Mouse (Mus musculus) cerebellum, adult 11-12 months (tissue): Measurements from ENCODE around the gene 1700092M07Rik.
"Not testable (repeated sequence)": the region's sequence is repeated elsewhere in the genome, so short reads cannot be mapped to it uniquely, and the experiment has no call there.

Experiments used
- DNase-seq: peaks from one replicate; pipeline ENCODE4 v3.0.0; 2022

Gene 1700092M07Rik

DNA sequence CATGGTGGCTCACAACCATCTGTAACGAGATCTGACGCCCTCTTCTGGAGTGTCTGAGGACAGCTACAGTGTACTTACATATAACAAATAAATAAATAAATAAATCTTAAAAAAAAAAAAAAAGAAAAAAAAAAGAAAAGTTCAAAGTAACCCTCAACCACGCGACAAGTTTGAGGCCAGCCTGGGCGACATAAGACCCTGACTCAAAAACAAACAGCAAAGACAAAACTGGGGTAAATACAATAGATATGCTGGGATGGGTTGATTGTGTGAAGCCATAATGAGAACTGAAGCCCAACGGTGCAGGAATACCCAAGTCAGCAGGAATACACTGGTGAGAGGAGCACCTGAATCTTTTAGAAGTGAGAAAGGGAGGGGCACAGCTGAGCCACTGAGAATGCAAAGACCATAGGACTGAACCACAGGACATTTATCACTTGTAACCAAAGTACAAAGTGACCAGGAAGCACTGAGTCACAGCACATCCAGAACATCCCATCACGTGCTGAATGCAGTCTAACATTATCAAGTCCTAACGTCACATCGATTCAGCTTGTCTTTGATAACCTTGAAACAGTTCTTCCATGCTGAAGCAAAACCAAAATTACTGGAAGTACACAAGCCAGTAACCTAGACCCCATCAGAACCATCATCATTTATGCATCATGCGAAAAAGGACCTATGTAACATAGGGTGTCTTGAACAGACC lies 23.6 kb upstream of the 1700092M07Rik start:
- no peak for DNase-seq

DNA sequence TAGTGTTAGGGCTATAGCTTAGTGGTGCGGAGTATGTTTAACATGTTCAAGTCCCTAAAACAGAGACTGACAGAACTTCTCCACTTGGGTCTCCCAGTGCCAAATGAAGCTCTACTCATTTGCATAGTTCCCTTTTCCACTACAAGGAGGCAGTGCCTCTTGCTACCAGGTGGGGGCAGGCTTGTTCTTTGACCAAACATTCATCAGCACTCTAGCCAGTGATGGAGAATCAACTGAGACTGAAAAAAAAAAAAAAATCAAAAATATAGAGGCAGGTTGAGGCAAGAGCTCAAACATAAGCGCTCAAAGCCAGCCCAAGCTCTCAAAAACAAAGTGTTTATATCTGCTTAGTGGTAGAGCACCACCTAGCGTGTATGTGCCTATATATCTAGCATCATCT lies 22.2 kb upstream of the 1700092M07Rik start:
- no peak for DNase-seq

DNA sequence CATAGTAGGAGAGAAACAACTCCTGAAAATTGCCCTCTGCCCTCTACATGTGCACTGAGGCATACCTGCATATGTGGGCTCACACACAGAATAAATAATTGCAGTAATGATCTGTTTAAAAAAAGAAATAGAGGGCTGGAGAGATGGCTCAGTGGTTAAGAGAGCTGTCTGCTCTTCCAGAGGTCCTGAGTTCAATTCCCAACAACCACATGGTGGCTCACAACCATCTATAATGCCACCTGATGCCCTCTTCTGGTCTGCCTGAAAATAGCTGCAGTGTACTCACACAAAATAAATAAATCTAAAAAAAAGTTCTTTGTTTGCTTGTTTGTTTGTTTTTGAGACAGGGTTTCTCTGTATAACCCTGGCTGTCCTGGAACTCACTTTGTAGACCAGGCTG lies 21.5 kb upstream of the 1700092M07Rik start:
- not testable (repeated sequence) for DNase-seq

DNA sequence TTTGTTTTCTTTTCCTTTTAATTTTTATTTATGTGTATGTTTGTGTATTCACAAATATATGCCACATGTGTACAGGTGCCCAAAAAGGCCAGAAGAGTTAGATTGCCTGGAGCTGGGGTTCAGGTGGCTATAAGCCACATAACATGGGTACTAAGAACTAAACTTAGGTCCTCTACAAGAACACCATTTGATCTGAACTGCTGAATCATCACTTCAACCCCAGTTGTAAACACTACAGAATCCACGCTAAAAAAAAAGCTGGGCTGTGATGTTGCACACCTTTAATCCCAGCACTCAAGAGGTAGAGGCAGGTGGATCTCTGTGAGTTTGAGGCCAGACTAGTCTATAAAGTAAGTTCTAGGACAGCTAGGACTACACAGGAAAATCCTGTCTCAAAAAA lies 19.1 kb upstream of the 1700092M07Rik start:
- DNase-seq = no peak

DNA sequence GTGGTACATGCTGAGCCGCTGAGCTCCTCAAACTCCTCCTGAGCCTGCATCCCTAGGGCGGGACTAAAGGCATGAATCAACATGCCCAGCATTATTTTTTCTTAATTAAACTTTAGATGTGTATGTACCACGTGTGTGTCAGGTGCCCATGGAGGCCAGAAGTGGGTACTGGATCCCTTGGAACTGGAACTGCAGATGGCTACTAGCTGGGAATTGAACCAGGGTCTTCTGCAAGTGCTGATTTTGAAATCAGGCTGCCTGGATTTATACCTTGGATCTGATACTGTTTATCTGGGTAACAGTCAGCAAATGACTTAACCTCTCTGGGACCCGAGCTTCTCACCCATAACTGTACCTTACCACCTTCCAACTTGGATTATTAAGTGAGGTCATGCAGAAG lies 18.5 kb upstream of the 1700092M07Rik start:
- peak; percentile 51 for DNase-seq

DNA sequence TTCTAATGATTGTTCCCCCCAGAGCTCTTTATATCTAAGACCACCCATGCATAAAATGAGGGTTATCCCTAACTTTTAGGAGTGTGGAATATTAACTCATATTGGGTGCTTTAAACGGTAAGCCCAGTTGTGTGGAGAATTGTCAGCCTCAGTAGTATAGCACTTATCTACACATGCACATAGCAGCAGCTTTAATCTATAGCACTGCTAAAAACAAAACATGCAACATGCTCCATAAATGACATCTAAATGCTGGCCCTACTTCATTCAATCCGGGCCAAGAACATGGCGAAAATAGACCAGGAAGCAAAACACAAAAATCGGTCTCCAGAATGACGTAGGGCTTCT lies 18.0 kb upstream of the 1700092M07Rik start:
- no peak for DNase-seq

DNA sequence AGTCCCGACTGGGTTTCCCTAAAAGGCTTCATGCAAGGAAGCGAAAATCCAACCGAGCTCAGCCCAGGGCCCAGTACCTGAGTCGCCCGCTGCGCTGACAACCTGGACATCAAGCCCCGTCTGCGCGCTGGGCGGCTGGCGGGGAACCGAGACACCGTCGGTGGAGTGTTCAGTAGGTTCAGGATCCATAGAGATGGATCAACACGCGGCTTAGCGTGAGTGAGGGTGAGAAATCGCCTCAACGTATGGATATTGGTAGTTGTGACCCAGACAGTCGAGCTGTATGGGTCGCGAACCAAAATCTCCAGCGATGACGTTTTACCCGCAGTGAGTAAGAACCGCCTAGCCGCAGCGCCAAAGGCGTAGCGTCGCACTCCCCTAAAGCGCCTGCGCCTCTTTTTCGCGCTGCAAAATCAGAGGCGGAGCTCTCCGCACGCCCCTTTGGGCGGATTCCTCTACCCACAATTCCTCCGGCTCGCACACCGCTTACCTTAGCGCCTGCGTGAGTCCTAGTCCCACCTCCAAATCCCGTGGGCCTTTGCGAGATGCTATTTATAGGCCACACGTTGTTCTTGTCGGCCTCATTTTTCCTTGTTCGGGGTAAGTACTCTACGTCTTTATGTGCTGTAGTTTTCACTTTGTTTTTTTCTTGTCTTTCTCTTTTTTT lies 17.5 kb upstream of the 1700092M07Rik start, which contains the start of gene Slc3a2:
Slc3a2 (minus strand) TSS at position 463 of the 667 bp plus-strand sequence.
- DNase-seq = peak; percentile 99

DNA sequence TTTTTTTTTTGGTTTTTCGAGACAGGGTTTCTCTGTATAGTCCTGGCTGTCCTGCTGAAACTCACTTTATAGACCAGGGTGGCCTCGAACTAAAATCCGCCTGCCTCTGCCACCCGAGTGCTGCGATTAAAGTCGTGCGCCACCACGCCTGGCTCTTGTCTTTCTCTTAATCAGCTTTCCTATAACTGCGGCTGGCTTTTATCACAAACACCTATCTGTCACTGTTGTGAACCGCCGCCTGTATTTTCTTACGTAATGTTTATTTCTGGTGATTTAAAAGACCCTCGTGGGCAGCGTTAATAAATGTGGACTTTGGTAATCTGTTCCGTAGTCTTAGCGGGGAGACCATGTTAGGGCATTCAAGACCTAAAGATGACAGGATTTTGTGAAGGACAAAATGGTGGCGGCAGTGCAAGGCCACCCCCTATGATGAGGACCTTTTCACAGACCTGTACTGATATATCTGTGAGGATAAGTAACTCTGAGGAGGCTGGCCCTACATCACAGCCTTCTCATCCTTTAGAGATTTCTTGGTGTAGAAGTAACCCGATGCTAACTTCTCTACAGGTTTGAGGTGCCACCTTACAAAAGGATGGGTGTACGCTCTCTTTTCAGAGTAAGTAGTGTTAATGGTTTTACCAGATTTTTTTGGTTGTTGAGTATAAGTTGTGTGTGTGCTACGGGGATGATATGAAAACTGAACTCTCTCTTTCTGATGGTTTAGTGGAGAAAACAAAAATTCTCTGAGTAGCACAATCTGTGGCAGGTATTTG lies 16.8 kb upstream of the 1700092M07Rik start:
- peak; percentile 52 for DNase-seq

DNA sequence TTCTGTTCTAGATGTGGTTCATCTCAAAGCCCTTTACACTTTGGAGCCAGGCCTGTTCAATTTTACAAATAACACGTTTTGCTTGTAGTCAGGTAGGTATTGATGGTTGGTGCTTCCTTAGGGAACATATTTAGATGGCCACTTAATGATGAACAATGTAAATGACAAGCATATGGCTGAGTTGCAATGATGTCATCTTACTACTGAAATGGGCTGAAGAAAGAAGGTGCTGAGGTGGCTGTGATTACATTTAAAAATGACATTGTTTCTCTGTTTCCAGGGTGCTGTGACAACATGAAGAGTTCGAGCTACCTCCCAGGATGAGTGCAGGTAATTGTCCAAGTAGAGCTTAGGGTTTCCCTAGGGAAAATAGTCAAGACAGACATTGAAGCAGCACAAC lies 16.1 kb upstream of the 1700092M07Rik start:
- DNase-seq = no peak

DNA sequence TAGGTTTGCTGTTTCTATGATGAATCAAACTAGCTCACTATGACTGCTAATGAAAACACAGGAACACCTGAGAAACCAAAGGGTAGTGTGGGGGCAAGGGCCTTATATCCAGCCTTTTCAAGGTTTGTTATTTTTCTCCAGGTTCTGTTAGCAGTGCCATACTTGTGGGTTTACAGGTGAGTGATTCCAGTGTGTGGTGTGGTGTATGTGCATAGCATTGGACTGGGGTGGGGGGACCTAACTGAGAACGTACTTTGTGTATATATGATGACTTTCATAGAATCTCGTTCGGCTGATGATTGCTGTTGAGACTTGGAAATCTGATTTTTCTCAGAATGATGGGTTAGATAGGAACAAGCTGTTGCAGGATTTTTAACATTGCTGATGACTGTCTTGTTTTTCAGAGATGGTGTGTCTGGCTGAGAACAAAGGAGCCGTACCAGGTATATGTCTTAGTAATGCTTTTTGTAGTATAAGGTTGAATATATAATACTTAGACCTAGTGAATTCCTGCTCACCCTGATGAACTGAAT lies 15.4 kb upstream of the 1700092M07Rik start:
- DNase-seq = no peak

DNA sequence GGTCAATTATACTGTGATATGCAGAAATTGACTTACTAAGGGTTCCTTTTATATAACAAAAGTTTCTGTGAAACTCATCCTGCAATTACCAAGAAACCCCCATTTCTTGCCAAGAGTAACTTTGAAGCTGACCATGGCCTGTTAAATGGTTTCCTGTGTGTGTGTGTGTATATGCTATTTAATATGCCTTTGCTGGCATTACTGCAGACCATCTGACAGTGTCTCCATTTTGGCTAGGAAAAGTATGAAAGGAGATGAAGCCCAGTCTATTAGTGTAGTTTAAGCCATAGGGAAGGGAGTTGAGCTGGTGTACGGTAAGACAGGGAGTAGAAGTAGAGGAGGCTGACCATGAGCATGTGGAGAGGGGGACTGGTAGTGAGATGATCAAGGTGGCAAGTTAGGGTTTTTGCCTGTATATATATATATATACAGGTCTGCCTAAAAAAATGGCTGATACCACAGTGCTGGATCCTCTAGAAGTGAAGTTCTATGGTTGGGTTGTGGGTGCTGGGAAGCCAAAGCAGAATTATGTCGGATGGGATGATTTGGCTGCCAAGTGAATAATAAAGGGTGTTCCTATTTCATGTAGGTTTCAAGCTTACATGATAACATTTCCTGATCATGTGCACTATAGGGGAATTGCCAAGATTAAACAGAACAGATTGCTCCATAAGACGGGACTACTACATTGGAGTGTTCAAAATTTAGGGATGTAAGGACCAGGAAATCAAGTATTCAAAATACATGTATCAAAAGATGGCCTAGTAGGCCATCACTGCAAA lies 13.7 kb upstream of the 1700092M07Rik start:
- no peak for DNase-seq

DNA sequence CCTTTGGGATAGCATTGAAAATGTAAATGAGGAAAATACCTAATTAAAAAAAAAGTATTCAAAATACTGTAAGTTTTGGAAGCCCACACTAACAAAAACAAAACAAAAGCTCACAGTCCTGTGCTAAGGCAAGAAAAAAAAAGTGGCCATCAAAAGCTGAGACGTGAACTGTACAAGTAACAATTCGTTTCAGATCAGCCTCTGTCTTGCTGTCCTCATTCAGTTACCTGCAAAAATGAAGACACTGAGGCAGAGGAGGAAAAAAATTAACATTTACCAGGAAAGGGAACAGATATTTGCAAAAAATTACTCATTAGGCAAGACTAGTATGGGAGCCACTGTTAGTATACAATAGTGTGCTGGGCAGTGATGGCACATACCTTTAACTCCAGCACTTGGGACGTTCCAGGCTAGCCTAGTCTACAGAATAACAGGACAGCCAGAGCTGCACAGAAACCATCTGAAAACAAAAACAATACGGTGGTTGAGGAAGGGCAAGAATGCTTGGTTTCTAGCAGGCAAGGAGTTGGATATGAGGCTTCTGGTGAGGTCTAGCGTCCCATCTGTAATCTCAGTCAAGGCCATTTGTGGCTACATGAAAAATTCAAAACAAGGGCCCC lies 12.9 kb upstream of the 1700092M07Rik start:
- no peak for DNase-seq

DNA sequence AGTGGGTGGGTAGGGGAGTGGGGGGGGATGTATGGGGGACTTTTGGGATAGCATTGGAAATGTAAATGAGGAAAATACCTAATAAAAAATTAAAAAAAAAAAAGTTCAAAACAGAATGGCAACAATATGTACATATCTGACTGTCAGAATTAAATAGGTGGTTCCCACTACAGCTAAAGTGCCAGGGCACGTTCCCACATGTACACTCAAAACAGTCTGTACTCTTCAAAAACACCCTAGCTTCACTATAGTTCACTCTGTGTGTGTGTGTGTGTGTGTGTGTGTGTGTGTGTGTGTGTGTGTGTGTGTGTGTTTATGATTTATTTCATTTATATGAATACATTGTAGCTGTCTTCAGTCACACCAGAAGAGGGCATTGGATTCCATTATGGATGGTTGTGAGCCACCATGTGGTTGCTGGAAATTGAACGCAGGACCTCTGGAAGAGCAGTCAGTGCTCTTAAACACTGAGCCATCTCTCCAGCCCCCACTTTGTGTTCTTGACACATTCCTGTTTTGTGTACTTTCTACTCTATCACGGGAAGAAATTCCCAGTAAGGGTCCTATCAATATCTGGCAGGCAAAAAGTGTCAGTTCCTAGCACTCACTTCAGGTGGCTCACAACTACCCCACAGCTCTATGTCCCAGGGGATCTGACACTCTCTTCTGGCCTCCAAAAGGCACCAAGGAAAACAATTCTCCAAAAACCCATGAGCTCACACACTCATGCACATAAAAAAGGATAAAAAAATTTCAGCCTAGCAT lies 12.0 kb upstream of the 1700092M07Rik start:
- not testable (repeated sequence) for DNase-seq

DNA sequence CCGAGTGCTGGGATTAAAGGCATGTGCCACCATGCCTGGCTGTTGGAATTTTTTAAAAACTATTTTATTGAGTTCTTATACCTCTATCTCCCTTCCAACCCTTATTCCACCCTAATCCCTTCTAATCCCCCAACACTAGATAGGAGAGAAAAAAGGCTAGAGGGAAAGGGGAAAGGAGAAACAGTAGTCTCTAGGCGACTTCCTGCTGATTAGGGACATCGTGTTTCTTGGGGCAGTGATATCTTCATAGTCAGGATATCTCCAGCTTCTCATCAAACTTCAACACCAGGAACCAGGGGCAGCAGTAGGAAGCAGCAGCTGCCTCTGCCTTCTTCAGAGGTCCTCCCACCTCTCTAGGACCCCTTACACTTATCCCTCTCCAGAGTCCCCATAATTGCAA lies 6.2 kb upstream of the 1700092M07Rik start:
- no peak for DNase-seq

DNA sequence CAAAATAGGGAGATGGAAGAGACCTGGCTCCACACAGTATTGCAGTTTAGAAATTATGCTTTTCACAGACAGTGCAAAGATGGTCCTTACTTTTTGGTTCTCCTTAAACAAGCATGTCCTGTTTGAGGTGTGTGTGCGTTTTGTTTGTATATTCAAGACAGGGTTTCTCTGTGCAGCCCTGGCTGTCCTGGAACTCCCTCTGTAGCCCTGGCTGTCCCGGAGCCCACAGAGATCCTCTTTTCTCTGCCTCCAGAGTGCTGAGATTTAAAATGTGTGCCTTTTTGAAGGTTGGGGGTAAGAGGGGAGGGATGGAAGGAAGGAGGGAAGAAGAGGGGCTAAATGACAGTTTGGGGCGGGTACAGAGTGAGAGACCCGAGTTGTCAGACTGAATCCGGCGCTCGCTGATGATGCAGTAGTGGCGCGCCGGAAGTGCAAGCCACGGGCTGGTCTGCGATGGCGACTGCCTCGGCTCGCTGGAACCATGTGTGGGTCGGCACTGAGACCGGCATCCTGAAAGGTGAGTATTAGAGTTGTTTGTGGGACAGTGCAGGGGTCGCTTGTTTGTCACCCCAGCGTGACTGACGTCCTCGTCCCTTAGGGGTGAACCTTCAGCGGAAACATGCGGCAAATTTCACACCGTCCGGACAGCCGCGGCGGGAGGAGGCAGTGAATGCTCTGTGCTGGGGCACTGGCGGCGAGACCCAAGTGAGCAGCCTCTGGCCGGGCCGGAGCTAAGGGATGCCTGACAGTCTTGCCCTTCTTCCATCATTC lies 4.9 kb upstream of the 1700092M07Rik start, which contains the start of gene Wdr74:
Wdr74 (plus strand) TSS at position 439 of the 771 bp plus-strand sequence.
- peak; percentile 88 for DNase-seq

DNA sequence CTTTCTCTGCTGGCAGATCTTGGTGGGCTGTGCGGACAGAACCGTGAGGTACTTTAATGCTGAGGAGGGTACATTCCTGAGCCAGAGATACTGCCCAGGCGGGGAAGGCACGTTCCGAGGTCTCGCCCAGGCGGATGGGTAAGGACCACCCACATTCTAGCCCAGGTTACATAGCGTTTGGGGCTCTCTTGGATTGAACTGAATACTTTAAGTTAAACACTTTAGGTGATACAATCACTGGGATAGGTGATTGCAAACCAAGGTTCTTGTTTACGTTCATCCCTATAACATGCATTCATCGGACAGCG lies 4.4 kb upstream of the 1700092M07Rik start:
- DNase-seq = no peak

DNA sequence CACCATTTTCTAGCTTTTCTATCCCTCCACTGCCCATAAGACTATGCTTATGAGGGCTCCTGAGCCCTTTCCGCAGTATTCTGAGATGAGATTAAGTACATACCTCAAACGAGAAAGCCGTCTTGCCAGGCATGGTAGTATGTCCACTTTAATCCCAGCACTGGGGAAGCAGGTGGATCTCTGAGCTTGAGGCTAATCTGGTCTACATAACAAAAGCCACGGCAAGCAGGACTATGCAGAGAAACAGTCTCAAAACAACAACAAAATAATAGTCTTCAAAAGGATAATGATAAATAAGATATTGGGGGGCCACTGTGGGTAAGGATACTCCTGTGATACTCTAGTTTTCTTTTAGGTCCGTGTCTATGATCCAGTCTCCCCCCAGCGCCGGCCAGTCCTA lies 1.6 kb upstream of the 1700092M07Rik start:
- DNase-seq = no peak

DNA sequence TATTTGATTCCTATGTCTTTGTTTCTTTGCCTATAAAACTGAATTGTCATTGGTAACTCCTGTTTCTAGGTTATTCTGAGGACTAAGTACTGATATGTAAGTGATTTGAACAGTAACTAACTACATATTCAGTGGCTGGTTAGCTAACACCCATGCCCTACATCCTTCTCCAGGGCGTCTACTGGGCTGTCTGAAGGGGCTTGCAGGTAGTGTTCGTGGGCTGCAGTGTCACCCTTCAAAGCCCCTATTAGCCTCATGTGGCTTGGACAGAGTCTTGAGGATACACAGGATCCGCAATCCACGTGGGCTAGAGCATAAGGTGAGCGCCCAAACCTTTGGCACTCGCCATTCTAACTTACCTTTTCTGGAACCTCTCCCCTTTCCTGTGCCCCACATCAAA lies 872 bp upstream of the 1700092M07Rik start:
- no peak for DNase-seq

DNA sequence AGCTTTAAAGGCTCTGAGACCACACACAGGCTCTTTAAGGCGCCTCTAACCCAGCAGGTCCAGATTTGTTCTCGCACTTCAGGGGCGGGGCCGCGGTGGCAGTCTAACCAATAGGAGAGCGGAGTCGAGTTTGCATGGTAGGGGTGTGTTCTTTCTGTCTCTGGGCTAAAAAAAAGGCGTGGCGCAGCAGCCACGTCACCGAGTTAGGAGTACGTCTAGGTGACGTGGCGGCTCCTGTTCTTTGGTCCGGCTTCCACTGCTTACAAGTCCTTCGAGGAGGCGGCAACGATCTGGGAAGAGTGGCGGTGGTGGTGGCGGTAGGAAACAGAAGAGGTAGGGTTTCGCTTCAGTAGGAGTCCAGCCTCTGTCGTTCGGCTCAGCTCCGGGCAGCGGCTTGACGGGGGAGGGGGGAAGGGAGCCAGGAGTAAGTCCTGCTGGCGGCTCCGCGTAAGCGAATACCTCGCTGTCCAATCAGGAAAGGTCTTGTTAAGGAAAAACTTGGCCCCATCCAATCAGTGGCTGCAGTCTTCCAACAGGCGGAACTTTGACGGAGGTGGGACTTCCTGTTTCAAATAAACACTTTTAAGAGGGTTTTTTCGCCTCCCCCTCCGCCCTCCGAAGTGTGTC lies 838 bp downstream of the 1700092M07Rik start, which contains the start of gene Stx5a:
Stx5a (plus strand) TSS at position 171 of the 627 bp plus-strand sequence.
- peak; percentile 97 for DNase-seq

DNA sequence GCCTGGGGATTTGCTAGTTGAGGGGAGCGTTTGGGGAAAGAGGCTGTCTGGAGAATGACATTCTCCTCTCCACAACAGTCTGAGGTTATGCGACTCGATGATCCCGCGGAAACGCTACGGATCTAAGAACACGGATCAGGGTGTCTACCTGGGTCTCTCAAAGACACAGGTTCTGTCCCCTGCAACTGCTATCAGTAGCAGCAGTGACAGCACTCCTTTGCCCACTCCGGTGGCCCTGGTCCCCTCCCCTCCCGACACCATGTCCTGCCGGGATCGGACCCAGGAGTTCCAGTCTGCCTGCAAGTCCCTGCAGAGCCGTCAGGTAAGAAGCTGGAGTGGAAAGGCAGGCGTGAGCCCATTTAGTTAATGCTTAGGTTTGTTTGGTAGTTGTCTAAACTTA lies 1.7 kb downstream of the 1700092M07Rik start:
- peak; percentile 56 for DNase-seq
